Mouse (Mus musculus) cerebellum, adult 18-20 months (tissue): ENCODE results near the gene Eml5.

Experiments used
- DNase-seq, 2 experiments: peaks; one replicate each; pipeline ENCODE4 v3.0.0; 2021

The Eml5 gene

DNA sequence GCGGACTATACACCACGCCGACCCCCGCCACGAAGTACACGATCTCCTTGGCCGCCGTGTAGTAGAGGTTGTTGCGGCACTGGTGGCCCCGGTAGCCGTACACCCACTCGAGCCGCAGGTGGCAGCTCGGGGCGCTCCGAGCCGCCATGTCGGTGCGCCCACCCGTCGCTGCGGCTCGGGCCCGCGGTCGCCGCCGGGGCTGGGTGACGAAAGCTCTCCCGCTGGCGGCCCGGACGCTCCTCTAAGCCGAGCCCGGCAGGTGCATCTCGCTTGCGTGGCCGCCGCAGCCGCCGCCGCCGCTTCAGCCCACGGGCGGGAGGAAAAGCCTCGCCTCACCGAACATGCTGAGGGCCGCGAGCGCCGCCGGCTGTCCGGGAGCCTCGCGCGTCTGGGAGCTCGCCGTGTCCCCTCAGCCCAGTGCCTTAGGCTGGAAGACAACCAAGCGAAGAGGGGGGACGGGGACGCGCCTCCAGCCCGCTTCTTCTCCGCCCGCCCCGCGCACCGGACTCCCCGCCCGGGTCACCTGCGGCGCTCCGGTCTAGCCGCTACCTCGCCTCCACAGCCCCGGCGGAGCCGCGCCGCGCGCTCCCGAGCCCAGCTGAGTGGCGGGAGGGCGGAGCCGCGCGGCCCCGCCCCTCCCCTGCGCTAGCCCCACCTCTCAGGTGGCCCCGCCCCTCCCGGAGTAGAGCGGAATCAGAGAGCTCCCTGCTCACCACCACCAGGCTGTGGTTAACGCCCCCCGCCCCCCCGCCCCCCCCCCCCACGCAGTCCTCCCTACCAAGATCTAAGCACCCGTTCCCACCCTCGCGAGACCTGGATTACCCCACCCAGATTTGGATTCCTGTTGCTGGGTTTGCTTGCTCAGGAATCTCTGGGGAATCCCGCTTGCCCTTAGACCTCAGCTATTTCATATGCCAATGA is at the start of gene Eml5:
Gene Eml5, minus strand, starts transcription at position 604 of the 921 bp plus-strand sequence.
- peak; percentile 88 to 93 for DNase-seq

DNA sequence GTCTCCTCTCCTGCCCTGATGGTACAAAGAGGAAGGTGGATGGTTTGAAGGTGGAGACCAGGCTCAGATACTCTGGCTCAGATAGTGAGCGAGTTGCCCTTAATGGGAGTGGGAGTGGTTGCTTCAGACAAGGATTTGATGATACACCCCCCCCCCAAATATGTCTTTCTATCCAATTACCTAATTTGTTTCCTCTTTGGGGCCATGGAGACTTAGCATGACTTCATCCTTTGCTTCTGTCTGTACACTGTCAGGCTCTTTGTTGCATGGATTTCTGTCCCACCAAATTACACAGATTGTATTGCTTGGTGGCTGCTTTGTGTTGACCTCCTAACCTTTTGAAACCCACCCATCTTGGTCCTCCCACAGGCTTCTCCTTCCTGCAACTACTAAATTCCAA is 31.6 kb upstream of the Eml5 start:
- no peak for DNase-seq

DNA sequence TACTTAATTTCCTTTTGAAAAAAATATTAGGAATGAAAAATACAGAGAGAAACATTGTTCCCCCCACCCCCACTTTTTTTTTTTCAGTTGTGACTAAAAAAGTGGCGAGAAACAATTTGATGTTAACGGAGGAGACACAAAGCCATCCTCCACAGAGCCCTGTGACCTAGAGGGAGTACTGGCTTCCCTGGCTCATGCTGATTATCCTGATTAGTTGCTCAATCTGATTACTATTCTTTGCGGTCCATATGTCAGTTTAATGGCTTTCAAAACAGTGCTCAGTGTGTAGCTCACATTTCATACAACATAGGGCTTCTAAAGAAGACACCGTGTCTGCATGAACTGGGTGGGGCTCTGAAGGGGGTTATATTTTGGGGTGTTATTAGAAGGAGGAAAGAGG is 31.2 kb upstream of the Eml5 start:
- DNase-seq: no peak

DNA sequence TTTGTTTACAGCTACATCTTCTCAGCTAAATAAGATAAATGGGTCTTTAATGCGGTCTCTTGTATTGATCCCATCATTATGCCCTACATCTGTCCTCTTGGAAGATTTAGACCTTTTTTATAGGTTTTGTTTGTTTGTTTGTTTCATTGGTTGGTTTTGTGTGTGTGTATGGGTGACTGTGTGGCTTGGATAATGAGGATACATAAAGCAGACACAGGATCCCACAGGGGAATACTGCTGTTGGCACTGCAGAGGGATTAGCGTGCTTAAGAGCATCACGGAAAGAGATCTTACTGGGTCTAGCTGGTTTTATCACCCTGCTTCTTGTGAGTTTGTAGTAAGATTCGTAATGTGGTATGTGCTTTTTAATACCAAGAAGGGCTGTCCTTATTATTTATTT is 29.9 kb upstream of the Eml5 start:
- DNase-seq: no peak

DNA sequence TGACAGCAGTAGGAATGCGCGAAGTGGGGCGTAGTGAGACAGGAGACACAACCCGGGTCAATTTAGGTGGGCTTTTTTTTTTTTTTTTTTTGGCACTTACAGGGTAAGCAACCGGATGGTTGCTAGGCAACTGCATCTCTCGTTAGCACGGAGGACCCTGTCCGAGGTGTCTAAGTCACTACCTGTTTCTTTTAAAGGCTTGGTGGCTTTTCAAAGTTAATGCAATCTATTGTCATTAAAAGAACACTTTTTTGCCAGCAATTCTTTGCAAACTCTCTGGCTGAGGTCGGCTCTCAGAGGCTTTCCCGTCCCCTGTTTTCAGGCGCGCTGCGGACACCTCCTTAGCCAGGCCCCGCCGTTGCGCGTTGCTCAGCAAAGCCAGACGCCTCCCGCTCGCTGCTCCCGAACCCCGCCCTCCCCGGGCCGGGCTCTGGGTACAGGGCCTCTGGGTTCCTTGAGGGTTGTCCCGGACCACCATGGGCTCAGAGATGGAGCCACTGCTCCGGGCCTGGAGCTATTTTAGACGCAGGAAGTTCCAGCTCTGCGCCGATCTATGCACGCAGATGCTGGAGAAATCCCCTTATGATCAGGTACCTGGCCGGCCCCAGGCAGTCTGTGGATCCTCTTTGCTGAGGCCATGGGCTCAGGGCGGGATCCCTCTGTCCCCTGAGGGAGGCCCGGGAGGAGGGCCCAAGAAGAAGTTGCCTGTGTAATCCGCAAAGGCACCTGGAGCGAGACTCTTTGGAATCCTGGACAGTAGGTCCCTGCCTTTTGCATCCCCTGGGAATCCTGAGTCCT is 19.1 kb upstream of the Eml5 start, which contains the start of gene Ttc8:
Gene Ttc8, plus strand, starts transcription at position 381 of the 798 bp plus-strand sequence.
- peak; percentile 90 to 92 for DNase-seq

DNA sequence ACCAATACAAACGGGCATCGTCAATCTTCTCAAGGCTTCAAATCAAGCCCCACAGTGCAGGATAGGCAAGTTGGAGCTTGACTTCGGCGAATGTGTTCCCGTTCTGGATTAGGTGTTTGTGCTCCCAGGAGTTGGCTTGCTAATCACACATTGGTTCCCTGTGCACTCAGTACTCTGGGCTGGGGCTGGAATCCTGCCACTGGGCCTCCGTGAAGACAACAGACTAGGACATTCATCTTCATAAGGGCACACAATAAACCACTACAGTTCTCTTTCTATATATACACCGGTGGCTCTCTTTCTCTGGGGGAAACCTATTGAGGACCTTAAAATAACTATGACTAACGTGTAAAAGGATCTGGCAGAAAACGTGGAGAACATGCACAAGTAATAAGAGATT is 8.8 kb upstream of the Eml5 start:
- no peak for DNase-seq

DNA sequence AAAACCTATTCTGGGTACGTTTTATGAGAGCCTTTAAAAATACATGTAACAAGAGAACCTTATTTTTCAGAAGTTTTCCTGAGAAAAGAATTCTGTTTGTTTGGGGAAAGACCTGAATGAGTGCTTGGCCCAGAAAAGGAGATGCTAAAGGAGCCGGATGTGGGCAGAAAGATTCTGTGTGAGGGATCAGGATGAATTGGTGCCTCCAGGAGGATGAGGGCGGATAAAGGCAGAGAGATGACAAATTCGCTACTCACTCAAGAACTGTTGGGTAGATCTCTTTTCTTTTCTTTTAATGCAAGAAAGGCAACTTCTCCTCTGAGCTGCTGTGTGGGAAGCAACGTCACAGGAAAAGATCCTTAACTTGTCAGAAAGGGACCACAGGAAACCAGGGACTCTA is 4.2 kb upstream of the Eml5 start:
- no peak for DNase-seq

DNA sequence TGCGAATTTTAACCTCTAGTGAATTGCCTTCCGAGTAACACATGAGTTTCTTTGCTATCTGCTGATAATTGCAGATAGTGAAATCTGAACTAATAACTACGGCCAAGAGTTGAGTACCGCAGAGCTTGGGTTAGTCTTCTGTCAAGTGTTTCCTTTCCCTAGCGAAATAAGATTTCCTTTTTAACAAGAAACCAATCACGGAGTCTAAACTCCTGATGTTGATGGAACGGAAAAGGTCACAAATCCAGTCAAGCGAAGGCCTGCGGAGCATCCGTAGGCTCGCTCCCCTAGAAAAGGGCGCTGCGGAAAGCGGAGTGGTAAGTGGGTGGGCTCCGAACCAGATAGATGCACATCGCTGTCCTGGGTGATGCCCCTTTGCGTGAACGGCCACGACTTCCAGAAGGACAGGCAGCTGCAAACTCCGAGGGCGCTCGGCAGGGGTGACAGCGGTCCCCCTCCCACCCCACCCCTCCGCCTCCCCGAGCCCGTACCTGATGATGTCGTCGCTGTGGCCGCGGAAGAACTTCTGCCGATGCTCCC is 873 bp downstream of the Eml5 start:
- peak in 1 of 2 experiments; percentile 28 for DNase-seq

DNA sequence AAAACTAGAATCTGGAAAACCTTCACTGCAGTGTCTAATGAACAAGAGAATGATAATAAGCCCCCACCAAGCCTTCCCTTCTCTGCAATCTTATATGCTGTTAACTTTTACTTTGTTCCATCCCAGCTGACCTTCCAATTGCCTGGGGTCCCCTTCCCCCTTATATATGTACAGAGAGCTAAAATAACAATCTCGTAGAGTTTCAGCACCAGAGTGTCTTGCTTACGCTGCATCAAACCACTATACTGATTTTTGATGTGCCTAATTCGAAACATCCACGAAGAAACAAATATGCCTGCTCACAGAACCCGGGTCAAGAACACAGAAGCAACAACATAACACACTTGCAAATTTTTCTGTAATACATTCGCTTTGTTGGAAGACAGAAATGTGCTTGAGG is 1.6 kb downstream of the Eml5 start:
- no peak for DNase-seq

DNA sequence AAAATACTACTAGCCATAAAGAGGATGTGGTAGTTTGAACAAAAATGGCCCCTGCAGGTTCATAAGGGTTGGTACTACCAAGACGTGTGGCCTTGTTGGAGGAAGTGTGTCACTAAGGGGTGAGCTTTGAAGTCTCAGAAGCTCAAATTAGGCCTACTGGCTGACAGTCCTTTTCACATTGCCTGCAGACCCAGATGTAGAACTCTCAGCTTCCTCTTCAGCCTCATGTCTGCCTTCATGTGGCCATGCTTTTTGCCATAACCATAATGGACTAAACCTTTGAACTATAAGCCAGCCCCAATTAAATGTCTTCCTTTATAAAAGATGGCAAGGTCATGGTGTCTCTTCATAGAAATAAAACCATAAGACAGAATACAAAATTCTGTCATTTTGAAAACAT is 4.5 kb downstream of the Eml5 start:
- no peak for DNase-seq

DNA sequence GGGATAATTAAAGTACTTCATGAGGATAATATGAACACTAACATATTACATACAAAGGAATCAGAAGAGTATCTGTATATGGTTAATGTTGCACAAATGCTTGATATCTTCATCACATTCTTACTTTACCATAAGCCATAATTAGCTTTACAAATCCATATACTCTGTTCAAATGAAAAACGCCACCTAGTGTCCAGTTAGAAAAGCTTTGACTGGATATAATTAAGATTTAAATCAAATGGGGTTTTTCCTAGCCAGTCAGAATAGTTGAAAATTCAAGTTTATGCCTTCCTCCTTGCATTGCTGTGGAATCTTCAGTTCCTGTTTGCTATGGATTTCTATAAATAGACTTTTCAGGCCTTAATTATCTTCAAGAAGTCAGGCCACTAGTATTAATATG is 16.8 kb downstream of the Eml5 start:
- no peak for DNase-seq

DNA sequence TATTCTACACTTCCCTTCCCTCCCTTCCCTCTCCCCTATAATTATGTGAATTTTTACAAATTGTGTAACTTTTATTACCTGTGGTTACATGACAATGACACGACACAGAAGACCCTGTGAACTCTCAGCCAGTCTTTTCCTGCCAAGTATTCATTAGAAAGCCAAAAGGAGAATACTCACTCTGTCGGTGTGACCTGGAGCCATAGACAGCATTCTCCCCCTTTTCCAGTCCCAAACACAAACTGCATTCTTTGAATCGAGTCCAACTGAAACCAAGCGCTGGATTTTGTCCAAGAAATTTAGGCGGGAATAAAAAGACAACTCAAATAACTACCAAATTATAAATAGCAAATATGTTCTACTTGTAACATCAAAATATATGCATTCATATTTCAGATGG is 19.5 kb downstream of the Eml5 start:
- DNase-seq: peak in 1 of 2 experiments; percentile 11

DNA sequence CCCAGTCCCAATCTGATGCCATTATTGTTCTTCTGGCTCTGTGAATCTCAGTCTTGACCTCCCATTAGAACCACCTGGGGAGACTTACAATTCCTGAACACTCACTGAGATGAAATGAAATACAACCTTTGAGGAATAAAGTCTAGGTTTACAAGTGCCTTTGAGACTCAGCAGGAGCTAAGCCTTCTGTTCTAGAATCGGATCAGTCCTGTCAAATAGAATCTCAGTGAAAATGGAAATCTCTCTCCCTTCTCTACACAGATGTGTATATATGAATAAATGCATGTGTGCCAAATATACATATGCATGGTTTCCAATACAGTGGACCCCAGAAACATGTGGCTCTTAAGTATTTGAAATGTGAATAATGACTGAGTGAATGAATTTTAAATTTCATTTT is 22.6 kb downstream of the Eml5 start:
- DNase-seq: no peak

DNA sequence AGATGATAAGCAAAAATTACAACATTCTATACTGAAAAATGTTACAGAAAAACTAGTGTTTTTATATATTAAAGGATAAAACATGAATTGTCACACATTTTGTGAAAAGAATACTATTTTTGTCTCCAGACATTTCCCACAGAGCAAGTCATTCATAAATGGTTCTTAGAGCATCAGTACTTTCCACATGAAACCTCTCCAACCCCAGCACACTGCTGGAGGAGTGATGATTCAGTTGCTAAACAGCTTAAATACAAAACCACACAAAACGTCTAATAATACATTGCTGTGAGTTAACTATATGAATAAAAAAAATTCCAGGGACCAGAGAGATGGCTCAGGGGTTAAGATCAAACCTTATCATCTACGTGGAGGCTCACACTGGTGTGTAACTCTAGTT is 26.1 kb downstream of the Eml5 start:
- DNase-seq: no peak

DNA sequence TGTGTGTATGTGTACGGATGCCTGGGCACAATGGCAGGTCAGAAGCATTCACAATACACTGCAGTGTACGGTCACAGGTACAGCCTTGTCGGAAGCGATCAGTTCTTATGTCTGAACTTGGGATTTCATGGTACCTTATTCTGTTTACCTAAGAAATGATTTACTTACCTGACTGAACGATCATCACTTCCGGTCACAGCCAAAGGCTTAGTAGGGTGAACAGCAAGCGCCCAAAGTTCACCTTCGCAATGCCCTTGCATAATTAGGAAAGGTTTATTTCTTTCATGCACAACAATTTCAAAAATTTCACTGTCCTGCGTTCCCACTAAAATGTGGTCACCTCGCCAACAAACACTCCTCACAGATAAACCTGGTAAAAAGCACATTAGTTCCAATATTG is 28.4 kb downstream of the Eml5 start:
- DNase-seq: no peak

DNA sequence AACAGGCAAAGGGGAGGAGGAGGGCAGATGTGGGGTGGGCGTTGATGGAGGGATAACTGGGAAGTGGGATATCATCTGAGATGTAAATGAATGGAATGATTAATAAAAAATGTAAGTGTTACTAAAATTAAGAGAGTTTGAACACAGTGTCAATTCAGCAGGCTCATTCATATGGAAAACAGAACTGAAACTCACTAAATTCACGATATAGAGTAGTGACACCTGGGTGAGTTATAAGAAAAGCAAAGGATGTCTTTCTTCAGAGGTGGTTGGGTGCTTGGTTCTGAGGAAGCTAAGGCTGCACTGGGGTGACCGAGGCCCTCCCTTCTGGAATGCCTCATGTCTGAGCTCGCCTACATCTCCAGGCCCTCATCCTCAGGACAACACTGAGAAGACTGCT is 37.8 kb downstream of the Eml5 start:
- DNase-seq: no peak

DNA sequence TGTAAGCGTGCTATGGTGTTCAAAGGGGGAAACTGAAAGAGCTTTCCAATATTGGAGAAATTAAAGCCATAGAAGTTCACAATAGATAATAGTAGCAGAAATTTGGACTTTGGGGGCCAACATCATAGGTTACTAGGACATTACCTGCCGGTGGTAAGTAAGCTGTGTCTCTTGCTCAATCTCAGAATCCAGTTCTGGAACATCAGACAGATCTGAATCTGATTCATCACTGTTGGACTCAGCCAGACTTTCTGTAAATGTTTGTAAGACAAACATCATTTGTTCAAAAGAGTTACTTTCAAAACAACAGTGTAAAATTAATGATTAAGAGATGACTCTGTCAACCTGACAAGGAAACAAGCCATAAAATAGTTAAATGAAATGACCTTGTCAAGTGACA is 41.0 kb downstream of the Eml5 start:
- DNase-seq: no peak

DNA sequence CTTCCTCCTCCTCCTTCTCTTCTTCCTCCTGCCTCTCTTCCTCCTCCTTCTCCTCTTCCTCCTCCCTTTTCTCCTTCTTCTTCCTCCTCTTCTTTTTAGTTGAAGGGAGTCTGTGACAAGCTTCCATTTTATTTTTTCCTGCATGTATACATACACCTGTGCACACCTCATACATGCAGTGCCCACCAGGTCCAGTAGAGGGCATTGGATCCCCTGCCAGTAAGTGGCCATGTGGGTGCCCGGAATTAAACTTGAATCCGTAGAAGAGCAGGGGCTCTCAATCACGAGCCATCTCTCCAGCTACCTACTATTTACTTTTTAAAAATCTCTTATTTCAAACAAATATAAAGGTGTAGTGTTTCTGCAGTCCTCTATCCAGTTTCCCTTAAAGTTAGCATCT is 50.5 kb downstream of the Eml5 start:
- DNase-seq: peak; percentile 68 to 70

DNA sequence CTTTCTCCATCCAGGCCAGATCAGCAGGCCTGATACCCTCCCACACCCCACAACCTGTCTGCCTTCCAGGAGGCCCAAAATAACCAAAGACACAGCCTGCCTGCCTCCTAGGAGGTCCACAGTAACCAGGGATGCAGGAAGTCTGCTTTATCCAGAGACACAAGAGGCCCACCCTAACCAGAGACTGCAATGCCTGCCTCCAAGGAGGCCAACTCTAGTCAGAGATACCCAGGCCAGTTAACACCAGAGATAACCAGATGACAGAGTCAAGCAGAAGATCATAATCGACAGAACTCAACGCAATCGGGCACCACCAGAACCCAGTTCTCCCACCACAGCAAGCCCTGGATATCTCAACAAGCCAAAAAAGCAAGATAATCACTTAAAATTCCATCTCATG is 56.5 kb downstream of the Eml5 start:
- no peak for DNase-seq

DNA sequence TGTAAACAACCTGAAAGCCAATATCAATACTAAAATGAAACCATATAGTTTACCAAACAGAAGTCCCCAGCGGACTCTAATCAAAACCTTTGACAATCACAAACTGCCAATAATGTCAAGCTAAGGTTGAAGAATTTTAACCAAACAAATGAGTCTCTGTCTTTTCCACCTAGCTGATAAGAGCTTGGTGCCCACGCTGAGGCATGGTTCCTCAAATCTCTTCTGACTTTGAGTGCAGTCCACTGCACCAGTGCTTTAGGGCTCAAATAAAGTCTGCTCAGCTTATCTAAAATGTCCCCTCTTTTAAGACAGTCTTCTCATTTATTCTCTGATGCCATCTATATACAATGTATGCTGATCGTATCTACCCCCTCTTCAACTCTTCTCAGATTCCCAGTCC is 61.1 kb downstream of the Eml5 start:
- no peak for DNase-seq

DNA sequence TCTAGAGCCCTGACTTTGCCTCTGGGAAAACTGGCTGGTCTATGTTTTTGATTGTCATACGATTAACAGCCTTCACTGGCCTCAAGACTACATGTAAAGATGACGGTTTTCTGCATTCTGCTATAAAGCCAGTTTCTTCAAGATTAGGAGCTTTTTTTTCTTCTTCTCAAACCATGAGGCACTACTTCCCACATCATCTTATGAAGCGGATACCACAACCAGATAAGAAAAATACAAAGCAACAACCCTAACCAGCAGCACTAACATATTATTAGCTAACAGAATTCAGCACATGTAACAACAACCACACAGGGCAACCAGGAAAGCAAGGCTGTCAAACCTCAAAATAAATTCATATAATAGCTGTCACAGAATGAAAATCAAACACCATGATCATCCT is 63.3 kb downstream of the Eml5 start:
- DNase-seq: no peak

DNA sequence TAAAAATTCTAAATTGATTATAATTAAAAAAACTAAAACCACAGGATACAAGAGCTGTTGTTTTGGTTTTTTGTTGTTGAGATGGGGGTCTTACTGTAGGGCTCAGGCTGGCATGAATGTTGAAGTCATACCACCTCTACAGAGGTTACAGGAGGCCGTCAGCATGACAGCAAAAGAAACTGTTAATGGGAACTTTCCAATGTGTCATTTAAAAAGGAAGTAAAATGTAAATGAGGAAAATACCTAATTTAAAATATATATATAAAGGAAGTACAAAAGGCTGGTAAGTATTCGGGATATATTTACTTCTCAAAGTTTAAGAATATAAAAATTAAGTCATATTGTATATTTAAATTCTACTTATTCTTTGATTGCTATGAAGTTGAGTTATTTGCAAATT is 65.8 kb downstream of the Eml5 start:
- no peak for DNase-seq

DNA sequence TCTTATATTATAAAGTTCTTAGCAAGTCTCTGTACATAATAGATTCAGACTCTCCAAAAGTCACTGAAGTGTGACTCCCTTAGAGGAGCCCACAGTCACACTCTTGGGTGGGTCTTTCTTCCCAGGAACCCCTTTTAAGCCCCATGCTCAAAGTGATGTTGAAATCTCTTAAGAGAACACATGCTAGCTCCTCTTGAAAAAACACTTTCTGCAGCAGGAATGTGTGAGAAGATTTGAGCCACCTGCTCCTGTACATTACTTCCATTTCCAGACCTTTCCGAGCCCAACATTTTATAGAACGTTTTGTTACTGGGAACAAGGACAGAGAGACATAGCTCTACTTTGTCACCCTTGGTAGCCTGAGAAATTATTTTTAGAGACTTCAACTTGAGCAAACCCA is 66.4 kb downstream of the Eml5 start:
- no peak for DNase-seq

DNA sequence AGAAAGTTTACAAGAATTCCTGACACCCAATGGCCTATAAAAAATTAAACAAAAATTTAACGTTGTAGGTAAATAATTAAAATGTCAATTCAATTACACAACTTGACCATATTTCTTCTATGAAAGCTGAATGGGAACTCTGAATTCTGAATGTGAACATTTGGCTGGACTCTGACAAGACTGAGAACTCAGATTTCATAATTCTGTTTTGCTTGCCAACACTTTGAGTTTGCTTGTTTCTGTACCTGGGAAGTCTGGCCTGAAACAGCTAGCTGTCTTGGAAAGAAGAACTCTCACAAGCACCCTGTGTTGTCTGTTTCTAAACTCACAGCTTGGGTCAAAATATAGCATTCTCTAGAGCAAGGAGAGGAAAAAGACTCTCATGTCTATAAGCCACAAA is 67.4 kb downstream of the Eml5 start:
- no peak for DNase-seq
